Mouse (Mus musculus): Measurements from ENCODE around the gene Sh3gl3.

GRCm38 (mm10) chr7:82260210-82260609 is 86.6 kb downstream of the Sh3gl3 start:
- TF ChIP-seq CTCF (IDR thresholded peaks at IDR 0.05) = peak; percentile 79
- no peak for TF ChIP-seq EP300 (IDR thresholded peaks at IDR 0.05)

Data from lung, postnatal 0 days (tissue).